Comparison of ENCODE assay signal across 3 mouse cellular contexts in the genomic region with DNA sequence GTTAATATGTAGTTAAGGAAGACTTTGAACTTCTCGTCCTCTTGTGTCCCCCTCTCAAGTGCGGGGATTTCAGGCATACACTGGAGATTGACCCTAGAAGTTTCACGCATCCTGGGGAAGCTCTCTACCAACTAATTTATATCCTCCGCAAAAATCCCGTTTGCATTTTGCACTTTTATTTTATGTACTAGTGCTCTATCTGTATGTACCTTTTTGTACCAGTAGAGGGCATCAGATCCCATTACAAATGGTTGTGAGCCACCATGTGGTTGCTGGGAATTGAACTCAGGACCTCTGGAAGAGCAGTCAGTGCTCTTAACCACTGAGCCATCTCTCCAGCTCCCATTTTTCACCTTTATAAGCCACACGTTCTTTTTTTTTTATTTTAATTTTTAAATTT. TPM values are rescaled to one million over a fixed set of nuclear protein-coding genes. Genes with fewer than 3 reads are reported as not detected.
"Had no signal": no experiment of that assay in that cellular context is flagged by ENCODE, and none has a peak within 500 bp of the region (broad histone marks: within the 10 kb centered on the region; RNA-seq: fewer than 3 reads in every experiment).

No protein-coding gene starts in this region.

RNA-seq across cellular contexts. Expression of a gene that starts 4.7 kb away (rescaled TPM):
- total RNA-seq: layer of hippocampus, postnatal 25 days had no signal
- polyA plus RNA-seq: midbrain, embryonic 15.5 days had no signal

RNA-seq across cellular contexts. Expression of a gene that starts 10.8 kb away (rescaled TPM):
- polyA plus RNA-seq: macrophage had no signal
